Mouse (Mus musculus): ENCODE results near the gene Gdf2. TPM values are rescaled to one million over a fixed set of nuclear protein-coding genes. Genes with fewer than 3 reads are reported as not detected.

Gene Gdf2
- polyA plus RNA-seq, 1 experiment, result not detected

GRCm38 (mm10) chr14:33913727-33914126 is 27.1 kb upstream of the Gdf2 start:
- no peak overlapping the region for H3K27ac ChIP-seq (ENCODE audit: control insufficient read depth, insufficient read depth, low read length)
- no peak for TF ChIP-seq CTCF (IDR thresholded peaks at IDR 0.05; ENCODE audit: borderline replicate concordance, control insufficient read depth, extremely low read depth, insufficient read depth, low read length, poor library complexity)
- TF ChIP-seq POLR2A (IDR thresholded peaks at IDR 0.05; ENCODE audit: control insufficient read depth, extremely low read depth, insufficient read depth, low read length, poor library complexity), result no peak
- WGBS, result 42% methylated on average over 3 of the region's 3 CpGs
- H3K36me3 ChIP-seq (ENCODE audit: control insufficient read depth, insufficient read depth, low read length), result no peaks in the 10 kb centered on the region
- DNase-seq, result no peak
- H3K4me1 ChIP-seq (replicated peaks; ENCODE audit: control insufficient read depth, insufficient read depth, low read length), result no peaks in the 10 kb centered on the region
- no peaks in the 10 kb centered on the region for H3K27me3 ChIP-seq (ENCODE audit: control insufficient read depth, insufficient read depth, low read length)
- no peak overlapping the region for H3K4me3 ChIP-seq (ENCODE audit: control insufficient read depth, insufficient read depth, low read length)

DNA sequence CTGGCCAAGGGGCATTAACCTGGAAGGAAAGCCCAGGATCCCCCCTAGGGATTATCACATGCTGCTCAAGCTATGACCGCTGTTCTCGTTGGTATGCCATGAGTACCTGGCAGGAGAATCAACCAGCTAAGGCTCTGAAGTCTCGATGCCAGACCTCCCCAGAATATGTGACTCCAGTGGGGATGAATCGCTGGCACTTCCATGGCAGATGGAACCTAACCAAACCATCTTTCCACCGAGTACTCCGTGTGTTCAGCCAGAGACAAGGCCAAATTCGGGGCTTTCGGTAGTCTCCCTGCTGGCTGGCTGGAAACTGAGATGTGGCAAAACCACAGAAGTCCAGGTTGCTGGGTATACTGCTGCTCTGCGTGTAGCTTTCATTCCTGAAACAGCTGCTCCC is 26.6 kb upstream of the Gdf2 start:
- no peaks in the 10 kb centered on the region for H3K36me3 ChIP-seq (ENCODE audit: control insufficient read depth, insufficient read depth, low read length)
- WGBS, result 90% methylated on average over 9 of the region's 9 CpGs
- no peak for DNase-seq
- no peaks in the 10 kb centered on the region for H3K4me1 ChIP-seq (replicated peaks; ENCODE audit: control insufficient read depth, insufficient read depth, low read length)
- TF ChIP-seq POLR2A (IDR thresholded peaks at IDR 0.05; ENCODE audit: control insufficient read depth, extremely low read depth, insufficient read depth, low read length, poor library complexity), result no peak
- no peak for TF ChIP-seq CTCF (IDR thresholded peaks at IDR 0.05; ENCODE audit: borderline replicate concordance, control insufficient read depth, extremely low read depth, insufficient read depth, low read length, poor library complexity)
- H3K27ac ChIP-seq (ENCODE audit: control insufficient read depth, insufficient read depth, low read length), result no peak overlapping the region
- no peak overlapping the region for H3K4me3 ChIP-seq (ENCODE audit: control insufficient read depth, insufficient read depth, low read length)
- H3K27me3 ChIP-seq (ENCODE audit: control insufficient read depth, insufficient read depth, low read length), result no peaks in the 10 kb centered on the region

DNA sequence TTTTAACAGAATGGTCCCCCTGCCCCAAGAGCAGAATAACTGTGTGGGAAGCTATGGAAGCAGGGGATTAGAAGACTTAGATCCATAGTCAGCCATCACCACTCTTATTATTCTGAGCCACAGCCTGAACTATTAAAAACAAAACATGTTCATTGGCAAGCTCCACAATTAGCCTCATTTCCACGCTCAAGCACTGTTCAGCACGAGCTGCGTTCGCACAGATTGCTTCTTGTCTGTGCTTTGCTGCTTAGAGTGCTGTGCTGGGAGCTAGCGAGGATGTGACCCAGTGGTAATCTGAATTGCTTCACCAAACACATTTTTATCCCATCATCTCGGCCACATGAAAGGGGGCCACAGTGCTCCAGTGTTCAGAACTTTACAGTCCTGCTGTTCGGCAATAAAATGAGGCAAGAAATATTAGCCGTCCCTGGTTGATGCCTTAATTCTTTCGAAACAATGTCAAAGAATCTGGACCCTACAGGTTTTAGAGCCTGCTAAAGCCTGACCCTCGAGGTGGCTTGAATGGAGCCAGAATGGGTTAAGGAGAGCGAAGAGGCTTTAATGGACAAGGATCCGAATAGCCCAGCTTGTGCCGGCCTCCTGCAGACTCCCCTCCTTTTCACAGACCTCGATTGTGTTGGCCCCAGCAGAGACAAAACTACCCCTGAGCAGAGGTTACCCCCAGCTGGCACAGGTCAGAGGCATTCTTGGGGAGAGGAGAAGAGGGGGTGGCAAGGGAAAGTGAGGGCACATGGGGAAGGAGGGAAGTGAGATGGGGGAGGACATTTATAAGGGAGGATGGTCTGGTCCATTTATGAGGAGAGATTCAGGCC is 19.9 kb upstream of the Gdf2 start:
- H3K4me3 ChIP-seq (ENCODE audit: control insufficient read depth, insufficient read depth, low read length), result no peak overlapping the region
- no peaks in the 10 kb centered on the region; the same call in 1 of the 2 replicates for H3K27me3 ChIP-seq (ENCODE audit: control insufficient read depth, insufficient read depth, low read length)
- WGBS, result 64% methylated on average over 14 of the region's 14 CpGs
- TF ChIP-seq CTCF (IDR thresholded peaks at IDR 0.05; ENCODE audit: borderline replicate concordance, control insufficient read depth, extremely low read depth, insufficient read depth, low read length, poor library complexity) (no peak), POLR2A (IDR thresholded peaks at IDR 0.05; ENCODE audit: control insufficient read depth, extremely low read depth, insufficient read depth, low read length, poor library complexity) (no peak)
- H3K27ac ChIP-seq (ENCODE audit: control insufficient read depth, insufficient read depth, low read length), result no peak overlapping the region
- no peaks in the 10 kb centered on the region for H3K4me1 ChIP-seq (replicated peaks; ENCODE audit: control insufficient read depth, insufficient read depth, low read length)
- DNase-seq, result no peak
- H3K36me3 ChIP-seq (ENCODE audit: control insufficient read depth, insufficient read depth, low read length), result no peaks in the 10 kb centered on the region

- TF ChIP-seq POLR2A (IDR thresholded peaks at IDR 0.05; ENCODE audit: control insufficient read depth, extremely low read depth, insufficient read depth, low read length, poor library complexity) (no peak), CTCF (IDR thresholded peaks at IDR 0.05; ENCODE audit: borderline replicate concordance, control insufficient read depth, extremely low read depth, insufficient read depth, low read length, poor library complexity) (no peak)
- no peak overlapping the region for H3K4me3 ChIP-seq (ENCODE audit: control insufficient read depth, insufficient read depth, low read length)
Observed at GRCm38 (mm10) chr14:33922771-33923167, 18.1 kb upstream of the Gdf2 start.

DNA sequence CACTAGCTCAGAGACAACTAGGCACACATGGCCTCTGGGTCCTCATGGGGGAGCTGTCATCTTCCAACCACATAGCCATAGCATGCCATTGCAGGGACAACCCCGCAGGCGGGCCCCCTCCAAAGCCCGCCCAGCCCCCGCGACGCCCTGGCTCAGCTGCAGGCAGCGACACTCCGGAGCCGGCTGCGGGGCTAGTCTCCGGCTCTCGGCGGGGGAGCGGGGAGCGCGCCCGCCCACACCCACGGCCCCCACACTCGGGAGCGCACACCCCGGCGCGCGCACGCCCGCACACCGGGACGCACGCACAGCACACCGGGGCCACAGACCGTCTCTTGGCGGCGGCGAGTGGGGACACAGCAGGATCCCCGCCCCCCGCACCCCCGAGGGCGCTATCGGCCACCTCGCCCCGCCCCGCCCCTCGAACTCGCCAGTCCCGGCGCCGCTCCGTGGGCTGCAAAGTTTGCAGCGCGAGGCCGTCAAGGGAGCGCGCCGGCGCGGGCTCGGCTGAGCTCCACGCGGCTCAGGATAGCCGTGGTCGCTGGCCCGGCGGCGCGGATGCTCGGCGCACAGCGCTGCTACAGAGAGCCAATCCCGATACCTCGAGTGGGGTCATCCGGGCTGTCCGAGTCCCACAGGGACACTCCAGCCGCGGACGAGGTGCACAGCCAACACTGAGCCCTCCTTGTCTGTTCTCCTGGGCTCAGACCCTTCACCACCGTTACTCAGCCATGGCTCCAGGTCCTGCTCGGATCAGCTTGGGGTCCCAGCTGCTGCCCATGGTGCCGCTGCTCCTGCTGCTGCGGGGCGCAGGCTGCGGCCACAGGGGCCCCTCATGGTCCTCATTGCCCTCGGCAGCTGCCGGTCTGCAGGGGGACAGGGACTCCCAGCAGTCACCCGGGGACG is 17.4 kb upstream of the Gdf2 start, which contains the start of gene Gdf10:
Gdf10 (plus strand) TSS at position 420 of the 903 bp plus-strand sequence.
- no peaks in the 10 kb centered on the region for H3K36me3 ChIP-seq (ENCODE audit: control insufficient read depth, insufficient read depth, low read length)
- WGBS, result 3% methylated on average over 85 of the region's 85 CpGs
- no peaks in the 10 kb centered on the region for H3K4me1 ChIP-seq (replicated peaks; ENCODE audit: control insufficient read depth, insufficient read depth, low read length)
- H3K4me3 ChIP-seq (ENCODE audit: control insufficient read depth, insufficient read depth, low read length), result no peak within 1 kb of the TSS
- H3K27ac ChIP-seq (ENCODE audit: control insufficient read depth, insufficient read depth, low read length), result no peak within 1 kb of the TSS
- no peak for DNase-seq
- TF ChIP-seq CTCF (IDR thresholded peaks at IDR 0.05; ENCODE audit: borderline replicate concordance, control insufficient read depth, extremely low read depth, insufficient read depth, low read length, poor library complexity) (no peak), POLR2A (IDR thresholded peaks at IDR 0.05; ENCODE audit: control insufficient read depth, extremely low read depth, insufficient read depth, low read length, poor library complexity) (no peak)
- H3K27me3 ChIP-seq (ENCODE audit: control insufficient read depth, insufficient read depth, low read length), result no peaks in the 10 kb centered on the region; the same call in 1 of the 2 replicates

More at GRCm38 (mm10) chr14:33922771-33923167, 18.1 kb upstream of the Gdf2 start:
- Histone ChIP-seq H3K36me3 (ENCODE audit: control insufficient read depth, insufficient read depth, low read length) (no peaks in the 10 kb centered on the region), H3K27me3 (ENCODE audit: control insufficient read depth, insufficient read depth, low read length) (no peaks in the 10 kb centered on the region; the same call in 1 of the 2 replicates), H3K27ac (ENCODE audit: control insufficient read depth, insufficient read depth, low read length) (no peak overlapping the region), H3K4me1 (replicated peaks; ENCODE audit: control insufficient read depth, insufficient read depth, low read length) (no peaks in the 10 kb centered on the region)
- no peak for DNase-seq
- WGBS, result 26% methylated on average over 8 of the region's 8 CpGs

DNA sequence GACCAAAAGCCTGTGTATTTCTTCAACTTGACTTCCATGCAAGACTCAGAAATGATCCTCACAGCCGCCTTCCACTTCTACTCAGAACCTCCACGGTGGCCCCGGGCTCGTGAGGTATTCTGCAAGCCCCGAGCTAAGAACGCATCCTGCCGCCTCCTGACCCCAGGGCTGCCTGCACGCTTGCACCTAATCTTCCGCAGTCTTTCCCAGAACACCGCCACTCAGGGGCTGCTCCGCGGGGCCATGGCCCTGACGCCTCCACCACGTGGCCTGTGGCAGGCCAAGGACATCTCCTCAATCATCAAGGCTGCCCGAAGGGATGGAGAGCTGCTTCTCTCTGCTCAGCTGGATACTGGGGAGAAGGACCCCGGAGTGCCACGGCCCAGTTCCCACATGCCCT is 9.0 kb upstream of the Gdf2 start:
- TF ChIP-seq CTCF (IDR thresholded peaks at IDR 0.05; ENCODE audit: borderline replicate concordance, control insufficient read depth, extremely low read depth, insufficient read depth, low read length, poor library complexity) (no peak), POLR2A (IDR thresholded peaks at IDR 0.05; ENCODE audit: control insufficient read depth, extremely low read depth, insufficient read depth, low read length, poor library complexity) (no peak)
- no peak overlapping the region for H3K27ac ChIP-seq (ENCODE audit: control insufficient read depth, insufficient read depth, low read length)
- WGBS, result 57% methylated on average over 17 of the region's 17 CpGs

More for the DNA sequence above, 9.0 kb upstream of the Gdf2 start:
- no peak overlapping the region for H3K4me3 ChIP-seq (ENCODE audit: control insufficient read depth, insufficient read depth, low read length)
- H3K36me3 ChIP-seq (ENCODE audit: control insufficient read depth, insufficient read depth, low read length), result no peaks in the 10 kb centered on the region
- DNase-seq, result no peak
- H3K4me1 ChIP-seq (replicated peaks; ENCODE audit: control insufficient read depth, insufficient read depth, low read length), result no peaks in the 10 kb centered on the region
- H3K27me3 ChIP-seq (ENCODE audit: control insufficient read depth, insufficient read depth, low read length), result no peaks in the 10 kb centered on the region
